Mouse (Mus musculus) heart, embryonic 11.5 days (tissue): ENCODE data around the gene Eif3c. TPM values are rescaled to one million over a fixed set of nuclear protein-coding genes. Genes with fewer than 3 reads are reported as not detected.

Source experiments
- ATAC-seq: fragments of 200-750 bp; cut with Nextera tagmentation; replicated peaks from 2 replicates; pipeline ENCODE4 v1.8.0; 2017; ENCODE audit warnings: moderate library complexity; ENCODE audit not compliant: insufficient number of reproducible peaks, low FRiP score, low TSS enrichment
- H3K27ac ChIP-seq: fragments of 300-500 bp; sonication (generic); 2 replicates; pipeline ENCODE4 v1.5.1; 2014; ENCODE audit warnings: mild to moderate bottlenecking, low read depth, low read length
- H3K27me3 ChIP-seq: fragments of 300-500 bp; sonication (generic); 2 replicates; pipeline ENCODE4 v1.6.1; 2014; ENCODE audit warnings: mild to moderate bottlenecking, low read length, mixed read lengths; ENCODE audit not compliant: control insufficient read depth, insufficient read depth
- H3K36me3 ChIP-seq: fragments of 300-500 bp; sonication (generic); 2 replicates; pipeline ENCODE4 v1.6.1; 2014; ENCODE audit warnings: mild to moderate bottlenecking, low read length, moderate library complexity, mixed read lengths; ENCODE audit not compliant: control insufficient read depth, insufficient read depth
- H3K4me1 ChIP-seq: fragments of 300-500 bp; sonication (generic); 2 replicates; pipeline ENCODE4 v1.6.1; 2014; ENCODE audit warnings: low read length; ENCODE audit not compliant: control insufficient read depth, insufficient read depth
- H3K4me2 ChIP-seq: fragments of 300-500 bp; sonication (generic); 2 replicates; pipeline ENCODE4 v1.6.1; 2014; ENCODE audit warnings: mild to moderate bottlenecking, moderate library complexity
- H3K4me3 ChIP-seq: fragments of 300-500 bp; sonication (generic); 2 replicates; pipeline ENCODE4 v1.5.1; 2014; ENCODE audit warnings: low read depth, low read length
- H3K9ac ChIP-seq: fragments of 300-500 bp; sonication (generic); 2 replicates; pipeline ENCODE4 v1.6.1; 2014; ENCODE audit warnings: mild to moderate bottlenecking, low read depth, low read length, moderate library complexity
- H3K9me3 ChIP-seq: fragments of 300-500 bp; sonication (generic); replicated peaks from 2 replicates; pipeline ENCODE4 v1.6.1; 2016; ENCODE audit warnings: low read length; ENCODE audit not compliant: control insufficient read depth
- WGBS: fragments of 180-500 bp; shearing (Covaris S2); extraction: QIAGEN DNeasy Blood & Tissue Kit; methylation state at CpG from one replicate; pipeline ENCODE4 v1.1.7; 2014; ENCODE audit not compliant: insufficient replicate concordance; 5-methylcytosine and 5-hydroxymethylcytosine counted together
- polyA plus RNA-seq: library from polyadenylated mRNA; unstranded; fragments of >200 nt; fragmentation: Nextera tagmentation; extraction: Ambion mirVana; gene quantifications from 2 replicates; pipeline ENCODE4 v1.2.1, GENCODE M21; 2014

The Eif3c gene
- polyA plus RNA-seq, 1 experiment from 2014 or later, result 129 TPM

DNA sequence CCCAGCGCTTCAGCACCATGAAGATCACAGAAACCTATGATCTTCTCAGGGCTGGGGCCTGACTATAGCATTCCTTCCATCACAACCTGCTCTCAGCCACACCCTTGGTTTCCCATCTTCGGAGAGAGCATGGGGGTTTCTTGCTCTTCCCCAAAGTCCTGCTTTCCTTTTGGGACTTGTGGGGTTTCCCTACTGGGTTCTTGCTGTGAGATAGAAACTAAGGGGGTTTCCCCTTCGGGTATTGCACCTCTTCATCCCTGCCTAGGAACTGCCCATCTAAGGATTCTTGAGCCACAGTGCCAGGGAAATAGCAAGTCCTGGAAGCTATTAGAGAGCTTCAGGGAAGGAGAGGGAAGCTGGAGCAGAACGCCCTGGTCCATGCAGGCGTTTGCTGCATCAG is 29.7 kb upstream of the Eif3c start:
- 73% methylated on average over 5 of the region's 5 CpGs for WGBS
- H3K4me2 ChIP-seq, result no peak overlapping the region
- H3K9ac ChIP-seq, result no peak overlapping the region
- no peak for ATAC-seq
- H3K27ac ChIP-seq, result no peak overlapping the region
- H3K36me3 ChIP-seq, result no peaks in the 10 kb centered on the region
- peaks cover 6% of the 10 kb centered on the region for H3K27me3 ChIP-seq
- H3K9me3 ChIP-seq, result no peaks in the 10 kb centered on the region
- H3K4me3 ChIP-seq, result no peak overlapping the region
- H3K4me1 ChIP-seq, result no peaks in the 10 kb centered on the region

DNA sequence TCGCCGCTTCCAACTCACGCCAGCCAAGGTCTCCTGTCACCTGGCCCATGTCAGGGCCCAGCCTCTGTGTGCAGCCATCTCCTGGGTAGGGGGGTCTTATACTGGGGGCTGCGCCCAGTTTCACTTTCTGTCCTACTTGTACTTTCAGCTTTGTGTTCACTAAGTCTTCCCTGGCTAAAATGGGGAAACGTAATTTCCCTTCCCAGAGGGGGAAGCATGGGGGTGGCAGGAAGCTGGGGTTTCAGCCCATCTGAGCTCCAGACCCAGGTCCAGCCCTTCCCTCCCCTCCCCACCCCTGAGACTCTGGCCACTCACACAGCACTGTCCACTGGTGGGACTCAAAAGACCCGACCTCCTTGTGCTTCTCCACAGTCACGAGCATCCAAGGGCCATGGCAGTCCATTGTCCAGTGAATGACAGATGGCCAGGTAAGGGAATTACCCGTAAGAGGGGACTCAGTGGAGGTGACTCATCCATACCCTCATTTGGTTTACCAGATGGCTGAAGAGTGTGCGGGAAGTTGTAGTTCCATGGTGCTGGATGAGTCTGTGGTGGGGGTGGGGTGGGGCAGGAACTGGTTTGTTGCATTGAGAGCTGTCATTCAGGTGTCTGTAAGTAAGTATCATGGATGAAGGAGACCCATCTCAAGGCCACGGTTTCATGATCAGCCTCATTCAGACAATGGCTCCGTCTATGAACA is 28.8 kb upstream of the Eif3c start, which contains the start of gene Il27:
Il27 (minus strand) TSS at position 80 of the 700 bp plus-strand sequence.
- Histone ChIP-seq H3K27me3 (peaks cover 6% of the 10 kb centered on the region), H3K27ac (no peak within 1 kb of the TSS), H3K4me1 (no peaks in the 10 kb centered on the region), H3K9ac (no peak within 1 kb of the TSS), H3K4me3 (no peak within 1 kb of the TSS), H3K36me3 (no peaks in the 10 kb centered on the region), H3K9me3 (no peaks in the 10 kb centered on the region), H3K4me2 (no peak within 1 kb of the TSS)
- 73% methylated on average over 11 of the region's 11 CpGs for WGBS
- no peak for ATAC-seq

DNA sequence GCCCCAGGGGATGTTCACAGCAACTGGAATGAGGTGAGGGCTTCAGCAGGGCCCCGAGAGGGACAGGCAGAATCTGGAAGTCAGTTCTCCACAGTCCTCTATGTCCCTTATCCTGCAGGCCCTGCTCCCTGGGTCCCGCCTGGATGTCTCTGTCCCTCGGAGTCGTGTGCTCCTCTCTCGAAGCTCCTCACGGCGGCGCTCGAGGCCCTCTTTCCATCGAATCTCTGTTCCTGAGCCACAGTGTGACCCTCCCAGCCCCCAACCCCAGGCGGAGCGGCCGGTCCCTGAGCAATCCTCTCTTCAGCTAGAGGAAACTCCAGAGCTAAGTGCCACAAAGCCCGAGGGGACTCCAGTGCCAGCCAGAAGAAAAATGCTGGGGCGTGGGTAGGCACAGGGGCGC is 21.6 kb upstream of the Eif3c start:
- H3K9ac ChIP-seq, result 0 out of 2 replicates have a peak overlapping the region, but pooled peaks have one; percentile 53
- 8% methylated on average over 16 of the region's 16 CpGs for WGBS
- no peak for ATAC-seq
- H3K36me3 ChIP-seq, result no peaks in the 10 kb centered on the region
- 0 out of 2 replicates have a peak overlapping the region, but pooled peaks have one; percentile 15 for H3K4me3 ChIP-seq
- H3K9me3 ChIP-seq, result no peaks in the 10 kb centered on the region
- peak overlapping the region; percentile 51 for H3K4me2 ChIP-seq
- H3K27me3 ChIP-seq, result peaks cover 17% of the 10 kb centered on the region
- H3K27ac ChIP-seq, result no peak overlapping the region
- H3K4me1 ChIP-seq, result peaks cover 3% of the 10 kb centered on the region; the same call in 1 of the 2 replicates

DNA sequence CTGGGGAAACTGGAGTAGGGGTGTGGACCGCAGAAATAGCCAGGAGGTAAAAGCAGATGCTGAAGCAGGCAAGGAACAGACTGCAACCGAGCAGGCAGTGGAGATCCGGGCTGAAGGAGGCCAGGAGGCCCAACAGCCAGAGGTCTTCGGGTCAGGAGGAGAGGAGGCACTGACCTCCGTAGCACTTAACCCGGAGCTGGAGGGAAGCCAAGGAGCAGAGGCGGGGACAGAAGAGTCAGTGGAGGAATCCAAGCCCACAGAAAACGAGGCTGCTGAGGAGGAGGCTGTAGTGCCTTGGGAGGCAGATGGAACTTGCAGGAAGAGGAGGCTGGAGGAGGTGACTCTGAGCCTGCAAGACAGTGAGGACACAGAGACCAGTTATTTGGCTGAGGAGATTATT is 20.6 kb upstream of the Eif3c start:
- Histone ChIP-seq H3K27me3 (peaks cover 12% of the 10 kb centered on the region), H3K4me2 (no peak overlapping the region), H3K4me3 (no peak overlapping the region), H3K4me1 (peaks cover 7% of the 10 kb centered on the region; the same call in 1 of the 2 replicates), H3K36me3 (no peaks in the 10 kb centered on the region), H3K9me3 (no peaks in the 10 kb centered on the region), H3K27ac (no peak overlapping the region), H3K9ac (no peak overlapping the region)
- no peak for ATAC-seq
- 53% methylated on average over 8 of the region's 8 CpGs for WGBS

DNA sequence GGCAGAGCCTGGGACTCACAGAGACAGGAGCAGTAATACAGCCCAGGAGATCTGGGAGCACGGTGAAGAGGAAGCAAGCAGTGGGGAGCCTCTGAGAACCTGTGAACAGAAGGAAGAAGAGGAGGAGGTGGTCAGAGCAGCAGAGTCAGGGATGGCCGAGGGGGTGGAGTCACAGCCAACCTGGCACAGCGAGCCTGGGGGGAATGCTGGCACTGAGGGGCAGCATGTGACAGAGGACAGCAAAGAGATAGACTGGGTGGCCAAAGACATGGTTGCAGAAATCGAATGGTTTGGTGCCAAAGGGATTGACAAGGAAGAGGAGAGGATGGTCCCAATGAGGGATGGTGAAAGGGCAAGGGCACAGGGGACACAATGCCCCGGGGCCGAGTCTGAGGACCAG is 19.5 kb upstream of the Eif3c start, which contains the start of gene Cln3:
Cln3 (minus strand) TSS at position 101 of the 400 bp plus-strand sequence.
- no peak for ATAC-seq
- Histone ChIP-seq H3K9ac (no peak within 1 kb of the TSS), H3K4me2 (no peak within 1 kb of the TSS), H3K27me3 (peaks cover 12% of the 10 kb centered on the region), H3K4me1 (peaks cover 8% of the 10 kb centered on the region; the same call in 1 of the 2 replicates), H3K27ac (no peak within 1 kb of the TSS), H3K9me3 (no peaks in the 10 kb centered on the region), H3K36me3 (no peaks in the 10 kb centered on the region), H3K4me3 (no peak within 1 kb of the TSS)
- WGBS, result 68% methylated on average over 6 of the region's 6 CpGs

DNA sequence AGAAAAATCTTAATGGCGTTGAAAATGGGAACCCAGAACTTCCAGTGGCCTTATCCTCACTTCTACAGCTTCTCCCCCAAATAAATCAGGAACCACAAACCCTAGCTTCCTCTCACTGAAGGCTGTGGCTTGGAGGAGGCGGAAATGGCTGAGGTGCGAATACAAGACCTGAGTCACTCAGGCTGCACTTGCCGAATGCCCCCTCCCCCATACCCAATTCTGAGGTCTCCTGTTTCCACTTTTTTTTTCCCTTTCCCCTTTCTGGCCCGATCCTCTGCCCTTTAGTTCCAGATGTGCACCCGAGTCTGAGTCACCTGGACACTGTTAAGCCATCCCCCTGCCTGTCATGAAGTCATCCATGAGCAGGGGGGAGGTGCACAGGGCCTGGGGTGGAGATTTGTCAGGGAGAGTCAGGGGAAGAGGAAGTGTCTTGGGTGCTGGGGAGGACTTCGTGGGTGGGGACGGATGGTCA is 18.3 kb upstream of the Eif3c start, which contains the start of gene Apobr:
Apobr (plus strand) TSS at position 437 of the 472 bp plus-strand sequence.
- ATAC-seq, result no peak

DNA sequence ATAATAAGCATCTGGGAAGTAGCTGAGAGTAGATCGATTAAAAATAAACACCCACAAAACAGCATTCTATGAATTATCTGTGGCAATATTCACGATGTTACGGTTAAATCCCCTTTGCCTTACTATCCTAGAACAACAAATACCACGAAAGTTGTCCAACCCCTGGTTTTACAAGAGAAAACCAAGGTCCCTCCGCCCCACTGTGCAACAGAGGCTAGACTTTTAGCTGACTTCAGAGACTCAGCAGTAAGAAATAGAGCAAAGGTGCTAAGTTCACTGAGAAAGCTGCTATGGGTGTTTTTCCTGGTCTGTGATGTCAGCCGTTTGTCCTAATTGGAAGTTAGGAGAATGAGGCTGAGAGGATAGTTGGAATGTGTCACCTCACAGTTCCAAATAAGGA is 17.6 kb upstream of the Eif3c start:
- H3K36me3 ChIP-seq, result no peaks in the 10 kb centered on the region
- 48% methylated on average over 6 of the region's 6 CpGs for WGBS
- no peaks in the 10 kb centered on the region for H3K9me3 ChIP-seq
- H3K4me3 ChIP-seq, result peak overlapping the region; percentile 61
- no peak for ATAC-seq
- H3K27ac ChIP-seq, result peak overlapping the region; percentile 58; the same call in 1 of the 2 replicates
- peak overlapping the region; percentile 78; the same call in 1 of the 2 replicates for H3K9ac ChIP-seq
- H3K27me3 ChIP-seq, result peaks cover 12% of the 10 kb centered on the region
- H3K4me2 ChIP-seq, result peak overlapping the region; percentile 93
- peaks cover 8% of the 10 kb centered on the region; the same call in 1 of the 2 replicates for H3K4me1 ChIP-seq

More for the DNA sequence above, 18.3 kb upstream of the Eif3c start, which contains the start of gene Apobr:
- H3K9ac ChIP-seq, result no peak within 1 kb of the TSS
- no peaks in the 10 kb centered on the region for H3K36me3 ChIP-seq
- H3K4me1 ChIP-seq, result peaks cover 8% of the 10 kb centered on the region; the same call in 1 of the 2 replicates
- peak within 1 kb of the TSS; percentile 58; the same call in 1 of the 2 replicates for H3K27ac ChIP-seq
- H3K4me2 ChIP-seq, result peak within 1 kb of the TSS; percentile 93
- H3K27me3 ChIP-seq, result peaks cover 12% of the 10 kb centered on the region
- peak within 1 kb of the TSS; percentile 61 for H3K4me3 ChIP-seq
- no peaks in the 10 kb centered on the region for H3K9me3 ChIP-seq
- 62% methylated on average over 8 of the region's 8 CpGs for WGBS

DNA sequence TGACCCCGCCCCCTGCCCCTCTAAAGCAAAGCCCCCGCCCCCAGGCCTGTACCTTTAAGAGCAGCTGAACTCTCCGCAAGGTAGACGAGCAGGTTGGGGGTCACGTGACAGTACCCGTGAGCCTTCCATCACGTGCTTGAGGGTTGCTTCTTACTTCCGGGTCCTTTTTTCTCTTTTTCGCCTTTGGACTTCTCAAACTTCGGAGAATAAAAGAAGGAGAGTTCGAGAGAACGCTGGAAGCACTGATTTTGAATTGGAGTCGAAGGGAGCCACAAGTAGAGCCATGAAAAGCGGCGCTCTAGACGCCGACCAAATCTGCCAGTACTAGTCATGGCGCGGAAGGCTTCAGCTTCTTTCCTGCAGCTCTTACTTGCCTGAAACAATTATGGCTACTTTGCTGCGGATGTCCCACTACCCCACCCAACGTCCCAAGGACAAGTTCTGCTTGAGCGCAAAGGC is 17.1 kb upstream of the Eif3c start:
- peak overlapping the region; percentile 78 for H3K9ac ChIP-seq
- peak overlapping the region; percentile 58 for H3K27ac ChIP-seq
- H3K4me1 ChIP-seq, result peaks cover 8% of the 10 kb centered on the region; the same call in 1 of the 2 replicates
- peak; percentile 85 for ATAC-seq
- no peaks in the 10 kb centered on the region for H3K36me3 ChIP-seq
- H3K27me3 ChIP-seq, result peaks cover 8% of the 10 kb centered on the region
- H3K4me2 ChIP-seq, result peak overlapping the region; percentile 93
- under 1% methylated on average over 22 of the region's 22 CpGs for WGBS
- H3K9me3 ChIP-seq, result no peaks in the 10 kb centered on the region
- H3K4me3 ChIP-seq, result peak overlapping the region; percentile 61
